Mouse (Mus musculus): ENCODE results near the gene Xrcc5. TPM values are rescaled to one million over a fixed set of nuclear protein-coding genes. Genes with fewer than 3 reads are reported as not detected.

The Xrcc5 gene
- 0.31 and 0.50 TPM in 2 replicates for total RNA-seq (2015)
- total RNA-seq (2017), result 0.77 and 2.9 TPM in 2 replicates

GRCm38 (mm10) chr1:72307317-72307798 lies at the start of gene Xrcc5:
Xrcc5 (plus strand) TSS chr1:72307421.
- peak; percentile 90 for ATAC-seq (ENCODE audit: poor library complexity, severe bottlenecking)

DNA sequence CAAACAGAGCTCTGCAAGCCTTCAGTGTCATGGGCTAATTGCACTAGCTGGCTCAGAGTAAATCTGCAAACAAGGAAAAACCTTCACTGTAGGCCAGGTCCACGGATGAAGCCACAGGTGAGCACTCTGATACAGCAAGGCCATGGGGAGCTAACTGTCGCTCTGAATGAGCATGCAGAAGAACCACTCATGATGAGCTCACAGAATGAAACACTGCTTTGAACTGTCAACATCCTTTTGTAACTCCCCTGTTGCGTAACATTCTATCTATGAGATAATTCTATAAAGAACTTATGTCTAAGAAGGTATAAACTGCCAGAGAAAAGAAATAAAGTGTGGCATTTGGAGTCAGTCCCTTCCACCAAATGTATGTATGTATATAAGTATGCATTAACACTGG lies 44.1 kb upstream of the Xrcc5 start:
- no peak for ATAC-seq (ENCODE audit: poor library complexity, severe bottlenecking)

DNA sequence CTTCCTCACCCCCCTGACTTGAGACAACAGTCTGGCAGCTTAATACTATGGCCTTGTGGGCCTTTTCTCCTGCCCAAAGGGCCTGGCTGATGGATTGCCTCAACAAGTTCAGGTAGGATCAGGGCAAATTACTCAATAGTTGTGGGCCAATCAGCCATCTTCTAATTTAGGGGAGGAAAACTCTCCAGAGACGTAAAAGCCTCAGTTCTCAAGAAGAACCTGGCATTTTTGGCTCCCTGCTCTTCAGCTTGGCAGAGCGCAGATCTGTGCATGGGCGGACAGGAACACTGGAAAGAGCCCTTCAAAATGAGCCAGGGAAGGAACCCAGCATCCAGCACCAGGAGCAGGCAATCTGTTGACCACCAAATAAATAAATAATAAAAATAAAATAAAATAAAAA lies 29.1 kb upstream of the Xrcc5 start:
- no peak for ATAC-seq (ENCODE audit: poor library complexity, severe bottlenecking)

GRCm38 (mm10) chr1:72282604-72283003 lies 24.6 kb upstream of the Xrcc5 start:
- ATAC-seq (ENCODE audit: poor library complexity, severe bottlenecking), result no peak

DNA sequence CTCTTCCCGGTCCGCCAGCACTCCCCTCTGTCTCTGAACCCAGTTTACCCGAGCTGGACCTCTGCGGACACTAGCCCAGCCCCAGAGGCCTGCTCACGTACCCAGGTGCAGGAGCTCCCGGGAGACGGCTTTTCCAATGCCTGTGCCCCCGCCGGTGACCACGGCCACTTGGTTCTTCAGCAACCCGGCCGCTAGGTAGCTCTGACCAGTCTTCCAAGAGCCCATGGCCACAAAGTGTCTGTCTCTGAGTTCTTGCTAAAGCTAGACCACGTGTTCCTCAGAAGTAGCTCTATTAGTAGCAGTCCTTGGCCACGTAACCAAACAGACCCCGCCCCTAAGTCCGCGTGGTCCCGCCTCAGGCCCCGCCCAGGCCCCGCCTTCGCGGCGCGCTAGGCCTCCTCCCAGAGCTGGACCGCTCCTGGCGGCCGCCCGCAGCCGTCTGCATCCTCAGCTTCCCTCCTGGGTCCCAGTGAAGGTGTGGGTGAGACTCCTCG lies 23.2 kb upstream of the Xrcc5 start, which contains the start of the genes Pecr and Tmem169:
TSS of gene Pecr (minus strand) at position 323 of the 494 bp plus-strand sequence.
TSS of gene Tmem169 (plus strand) at position 378 of the 494 bp plus-strand sequence.
- peak; percentile 98 for ATAC-seq (ENCODE audit: poor library complexity, severe bottlenecking)

- no peak for ATAC-seq (ENCODE audit: poor library complexity, severe bottlenecking)
Measured at GRCm38 (mm10) chr1:72284539-72284938, 22.7 kb upstream of the Xrcc5 start.

DNA sequence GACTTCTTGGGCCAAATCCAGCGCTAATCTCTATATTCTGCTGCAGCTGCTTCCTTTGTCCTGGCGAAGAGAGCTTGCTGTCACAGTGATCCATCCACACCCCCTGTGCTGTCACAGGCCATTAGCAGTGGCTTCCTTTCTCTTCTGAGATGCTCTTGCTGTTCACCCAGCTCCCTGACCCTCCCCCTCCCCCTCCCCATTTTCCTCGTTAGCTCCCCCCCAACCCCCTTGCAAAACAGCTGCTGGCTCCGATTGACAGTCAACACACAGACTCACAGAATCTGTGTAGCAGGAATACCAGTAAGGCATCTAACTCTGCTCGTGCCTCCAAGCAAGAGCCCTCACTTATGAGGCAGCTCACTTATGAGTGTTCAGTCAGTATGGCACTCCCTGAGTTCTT lies 20.3 kb upstream of the Xrcc5 start:
- no peak for ATAC-seq (ENCODE audit: poor library complexity, severe bottlenecking)

DNA sequence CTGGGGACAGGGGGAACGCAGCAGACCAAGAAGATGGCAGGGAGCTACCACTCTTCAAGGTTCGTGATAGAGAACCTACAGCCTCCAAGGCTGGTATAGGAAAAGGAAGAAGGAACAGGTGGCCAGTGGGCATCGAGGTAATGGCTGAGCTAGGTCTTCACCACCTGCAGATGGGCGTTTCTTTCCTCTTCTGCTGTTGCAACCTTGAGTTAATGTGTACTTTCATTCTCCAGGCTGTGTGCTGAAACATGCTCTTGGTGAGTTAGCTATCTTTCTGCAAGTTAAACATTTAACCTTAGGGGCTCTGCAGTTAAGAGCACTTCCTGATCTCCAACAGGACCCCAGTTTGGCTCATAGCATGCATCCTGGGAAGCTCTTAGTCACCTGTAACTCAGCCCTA lies 19.3 kb upstream of the Xrcc5 start:
- ATAC-seq (ENCODE audit: poor library complexity, severe bottlenecking), result no peak

DNA sequence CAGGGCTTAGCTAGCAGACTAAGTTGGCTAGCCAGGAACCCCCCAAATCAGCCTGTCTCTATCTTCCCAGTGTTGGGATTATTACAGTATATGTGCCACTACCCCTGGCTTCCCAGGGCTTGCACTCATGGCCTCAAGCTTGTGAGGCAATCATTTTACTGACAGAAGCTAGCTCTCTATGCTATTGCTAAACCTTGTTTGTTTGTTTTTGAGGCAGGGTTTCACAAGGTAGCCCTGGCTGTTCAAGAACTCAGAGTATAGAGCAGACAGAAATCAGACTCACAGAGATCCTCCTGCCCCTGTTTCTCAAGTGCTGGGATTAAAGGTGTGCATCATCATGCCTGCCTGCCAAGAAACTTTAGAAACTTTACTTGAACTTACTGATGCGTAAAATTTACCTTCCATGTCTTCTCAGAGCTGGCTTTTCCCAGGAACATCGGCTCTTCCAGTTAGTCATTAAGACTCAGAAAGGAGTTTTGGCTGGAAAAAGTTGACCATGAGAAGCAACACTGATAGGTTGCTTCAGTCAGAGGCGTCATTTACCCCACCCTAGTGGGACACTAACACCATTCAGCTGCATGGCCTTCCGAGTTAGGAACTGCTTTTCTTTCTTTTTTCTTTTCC lies 18.6 kb upstream of the Xrcc5 start:
- ATAC-seq (ENCODE audit: poor library complexity, severe bottlenecking), result no peak

GRCm38 (mm10) chr1:72290896-72291295 lies 16.3 kb upstream of the Xrcc5 start:
- ATAC-seq (ENCODE audit: poor library complexity, severe bottlenecking), result no peak

- ATAC-seq (ENCODE audit: poor library complexity, severe bottlenecking), result no peak
Measured at GRCm38 (mm10) chr1:72291421-72291820, 15.8 kb upstream of the Xrcc5 start.

DNA sequence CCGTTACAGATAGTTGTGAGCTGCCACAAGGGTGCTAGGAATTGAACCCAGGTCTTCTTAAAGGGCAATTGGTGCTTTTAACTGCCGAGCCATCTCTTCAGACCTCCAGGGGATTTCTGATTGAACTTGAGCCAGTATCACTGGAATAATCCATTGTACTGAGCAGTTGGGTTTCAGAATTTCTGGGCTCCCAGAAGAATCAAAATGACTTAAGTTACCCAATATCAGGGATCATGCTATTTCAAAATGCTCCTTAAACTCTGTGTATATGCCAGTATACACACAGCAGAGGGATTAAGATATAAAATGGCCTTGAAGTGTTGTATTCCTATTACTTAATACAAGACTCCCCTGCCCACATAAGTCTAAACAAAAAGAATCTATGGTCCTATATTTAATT lies 15.3 kb upstream of the Xrcc5 start:
- no peak for ATAC-seq (ENCODE audit: poor library complexity, severe bottlenecking)

DNA sequence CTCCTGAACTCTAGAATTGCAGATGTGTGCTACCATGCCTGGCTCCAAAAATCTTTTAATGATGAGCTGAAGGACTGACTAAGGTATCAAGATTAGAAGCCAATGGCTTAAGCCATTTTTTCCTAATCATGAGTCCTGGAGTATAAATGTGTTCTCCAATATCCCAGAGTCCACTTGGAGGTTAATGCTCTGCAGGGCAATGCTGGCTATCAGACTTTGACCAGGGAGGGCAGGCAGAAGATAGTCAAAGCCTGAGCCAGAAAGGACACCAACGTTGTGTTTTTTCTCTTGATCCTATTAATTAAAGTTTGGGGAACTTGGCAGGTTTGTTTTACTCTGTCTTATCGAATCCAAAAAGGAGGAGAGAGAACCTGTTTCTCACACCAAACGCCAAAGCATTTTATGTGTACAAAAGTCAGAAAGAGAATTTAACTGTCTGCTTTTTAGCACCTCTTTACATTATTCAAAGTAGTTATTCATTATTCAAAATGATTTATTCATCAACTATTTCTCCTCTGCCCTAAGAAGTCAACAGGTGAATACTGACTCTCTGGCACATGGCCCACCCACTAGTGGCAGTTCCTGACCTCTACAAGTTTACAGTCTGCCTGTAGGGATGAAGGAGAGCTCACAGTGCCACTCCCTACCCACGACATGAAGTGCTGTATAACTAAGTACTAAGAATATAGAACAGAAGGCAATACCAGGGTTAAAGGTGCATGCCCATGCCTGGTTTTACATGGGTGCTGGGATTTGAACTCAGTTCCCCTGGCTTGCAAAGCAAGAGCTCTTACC lies 13.2 kb upstream of the Xrcc5 start:
- no peak for ATAC-seq (ENCODE audit: poor library complexity, severe bottlenecking)

- ATAC-seq (ENCODE audit: poor library complexity, severe bottlenecking), result no peak
Measured at GRCm38 (mm10) chr1:72295746-72296145, 11.5 kb upstream of the Xrcc5 start.

DNA sequence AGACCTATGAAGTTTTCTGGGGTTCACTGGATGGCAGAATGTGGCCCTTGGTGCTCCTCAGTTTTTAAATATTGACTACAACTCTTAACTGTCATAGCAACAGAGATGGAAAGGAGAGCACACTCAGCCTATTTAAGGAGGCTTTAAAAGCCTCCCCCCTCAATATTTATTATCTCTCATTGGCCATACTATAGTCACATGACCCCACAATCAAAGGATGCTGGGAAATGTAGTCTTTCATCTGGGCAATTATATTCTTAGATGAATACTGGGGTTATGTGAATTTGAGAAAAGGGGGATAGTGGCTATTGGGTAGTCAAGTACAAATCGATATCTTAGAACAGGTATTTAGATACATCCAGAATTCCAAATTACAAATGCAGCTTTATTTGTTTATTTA lies 5.4 kb upstream of the Xrcc5 start:
- no peak for ATAC-seq (ENCODE audit: poor library complexity, severe bottlenecking)

- no peak for ATAC-seq (ENCODE audit: poor library complexity, severe bottlenecking)
Measured at GRCm38 (mm10) chr1:72306241-72306640, 980 bp upstream of the Xrcc5 start.

- peak; percentile 59 for ATAC-seq (ENCODE audit: poor library complexity, severe bottlenecking)
Measured at GRCm38 (mm10) chr1:72306679-72307181, 491 bp upstream of the Xrcc5 start.

GRCm38 (mm10) chr1:72308919-72309318 lies 1.7 kb downstream of the Xrcc5 start:
- no peak for ATAC-seq (ENCODE audit: poor library complexity, severe bottlenecking)

DNA sequence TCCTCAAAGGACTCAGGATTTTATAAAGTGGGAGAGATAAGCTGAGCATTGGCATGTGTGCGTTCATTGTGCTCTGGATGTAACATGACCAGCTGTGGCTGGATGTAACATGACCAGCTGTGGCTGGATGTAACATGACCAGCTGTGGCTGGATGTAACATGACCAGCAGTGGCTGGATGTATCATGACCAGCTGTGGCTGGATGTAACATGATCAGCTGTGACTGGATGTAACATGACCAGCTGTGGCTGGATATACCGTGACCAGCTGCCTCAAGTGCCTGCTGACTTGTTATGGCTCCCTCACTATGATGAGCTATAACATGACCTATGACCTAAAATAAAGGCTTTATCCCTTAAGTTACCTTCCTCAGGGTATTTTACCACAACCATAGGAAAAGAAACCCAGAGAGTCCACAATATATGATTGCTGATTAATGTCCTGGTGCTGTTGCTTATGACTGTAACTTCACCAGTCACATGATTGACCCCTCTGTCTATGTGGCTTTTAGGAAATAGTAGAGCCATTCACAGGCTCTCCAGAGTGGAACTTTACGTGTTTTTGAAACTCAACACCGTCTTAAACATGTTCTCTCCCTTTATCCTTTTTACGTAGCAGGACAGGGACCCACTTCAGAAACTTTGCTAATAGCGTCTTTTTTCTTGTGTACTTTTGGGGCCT lies 2.7 kb downstream of the Xrcc5 start:
- no peak for ATAC-seq (ENCODE audit: poor library complexity, severe bottlenecking)

DNA sequence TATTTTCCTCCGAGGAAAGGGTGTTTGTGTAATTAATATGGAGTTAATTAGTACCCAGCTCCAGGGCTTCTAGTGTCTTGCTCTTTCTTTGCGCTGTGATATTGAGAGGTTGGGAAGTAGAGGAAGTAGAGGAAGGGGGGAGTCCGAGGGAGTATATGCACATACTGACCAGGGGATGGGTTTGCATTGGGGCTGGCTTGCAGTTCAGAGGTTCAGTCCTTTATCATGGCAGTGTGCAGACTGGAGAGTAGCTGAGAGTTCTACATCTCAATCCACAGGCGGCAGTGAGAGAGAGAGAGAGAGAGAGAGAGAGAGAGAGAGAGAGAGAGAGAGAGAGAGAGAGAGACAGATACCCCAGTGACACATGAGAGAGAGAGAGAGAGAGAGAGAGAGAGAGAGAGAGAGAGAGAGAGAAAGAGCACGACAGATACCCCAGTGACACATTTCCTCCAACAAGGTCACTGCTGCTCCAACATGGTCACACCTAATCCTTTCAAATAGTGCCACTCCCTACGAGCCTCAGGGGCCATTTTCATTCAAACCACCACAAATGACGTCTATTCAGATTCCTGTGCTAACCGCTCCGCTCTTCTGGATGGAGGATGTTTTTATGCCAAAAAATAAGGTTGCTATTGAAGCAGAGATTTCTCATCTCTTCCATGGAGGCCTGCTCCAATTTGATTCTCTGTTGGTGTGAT lies 5.6 kb downstream of the Xrcc5 start:
- no peak for ATAC-seq (ENCODE audit: poor library complexity, severe bottlenecking)
